Mouse (Mus musculus): ENCODE data around the gene Spred1. TPM values are rescaled to one million over a fixed set of nuclear protein-coding genes. Genes with fewer than 3 reads are reported as not detected.

The Spred1 gene
- polyA plus RNA-seq, 1 experiment from 2014 or later, result 9.2 TPM

- Histone ChIP-seq H3K9me3 (no peaks in the 10 kb centered on the region), H3K27ac (no peak overlapping the region), H3K36me3 (no peaks in the 10 kb centered on the region), H3K4me3 (no peak overlapping the region), H3K27me3 (no peaks in the 10 kb centered on the region), H3K9ac (no peak overlapping the region), H3K4me1 (replicated peaks) (peaks cover 17% of the 10 kb centered on the region), H3K4me2 (no peak overlapping the region)
- no peak for ATAC-seq (ENCODE audit: low FRiP score)
- WGBS, result 75% methylated on average over 5 of the region's 5 CpGs
Measured at GRCm38 (mm10) chr2:117203350-117203749, 82.2 kb downstream of the Spred1 start.

GRCm38 (mm10) chr2:117204534-117204933 is 83.4 kb downstream of the Spred1 start:
- Histone ChIP-seq H3K27me3 (no peaks in the 10 kb centered on the region), H3K4me2 (no peak overlapping the region), H3K36me3 (no peaks in the 10 kb centered on the region), H3K4me1 (replicated peaks) (peaks cover 17% of the 10 kb centered on the region), H3K27ac (no peak overlapping the region), H3K4me3 (no peak overlapping the region), H3K9ac (no peak overlapping the region), H3K9me3 (no peaks in the 10 kb centered on the region)
- 67% methylated on average over 3 of the region's 3 CpGs for WGBS
- no peak for ATAC-seq (ENCODE audit: low FRiP score)

GRCm38 (mm10) chr2:117205066-117205465 is 83.9 kb downstream of the Spred1 start:
- Histone ChIP-seq H3K4me2 (no peak overlapping the region), H3K4me3 (no peak overlapping the region), H3K36me3 (no peaks in the 10 kb centered on the region), H3K4me1 (replicated peaks) (peaks cover 14% of the 10 kb centered on the region), H3K27ac (no peak overlapping the region), H3K27me3 (no peaks in the 10 kb centered on the region), H3K9me3 (no peaks in the 10 kb centered on the region), H3K9ac (no peak overlapping the region)
- no peak for ATAC-seq (ENCODE audit: low FRiP score)
- WGBS, result 67% methylated on average over 6 of the region's 6 CpGs

- peak overlapping the region; percentile 35 for H3K4me2 ChIP-seq
- H3K9ac ChIP-seq, result no peak overlapping the region
- H3K27me3 ChIP-seq, result no peaks in the 10 kb centered on the region
- WGBS, result 6% methylated on average over 6 of the region's 6 CpGs
- H3K36me3 ChIP-seq, result no peaks in the 10 kb centered on the region
- peaks cover 11% of the 10 kb centered on the region; the same call in 1 of the 2 replicates for H3K4me1 ChIP-seq (replicated peaks)
- H3K27ac ChIP-seq, result no peak overlapping the region
- peak; percentile 94 for ATAC-seq (ENCODE audit: low FRiP score)
- no peak overlapping the region for H3K4me3 ChIP-seq
- H3K9me3 ChIP-seq, result no peaks in the 10 kb centered on the region
Measured at GRCm38 (mm10) chr2:117210416-117211085, 89.4 kb downstream of the Spred1 start.

GRCm38 (mm10) chr2:117216152-117216551 is 95.0 kb downstream of the Spred1 start:
- no peak for ATAC-seq (ENCODE audit: low FRiP score)
- no peak overlapping the region for H3K4me3 ChIP-seq
- H3K9ac ChIP-seq, result no peak overlapping the region
- no peaks in the 10 kb centered on the region for H3K36me3 ChIP-seq
- H3K27ac ChIP-seq, result no peak overlapping the region
- no peaks in the 10 kb centered on the region for H3K9me3 ChIP-seq
- H3K4me1 ChIP-seq (replicated peaks), result peaks cover 7% of the 10 kb centered on the region
- H3K4me2 ChIP-seq, result no peak overlapping the region
- 69% methylated on average over 2 of the region's 2 CpGs for WGBS
- no peaks in the 10 kb centered on the region for H3K27me3 ChIP-seq

- H3K36me3 ChIP-seq, result no peaks in the 10 kb centered on the region
- H3K9ac ChIP-seq, result no peak overlapping the region
- no peaks in the 10 kb centered on the region for H3K9me3 ChIP-seq
- H3K27ac ChIP-seq, result no peak overlapping the region
- no peak for ATAC-seq (ENCODE audit: low FRiP score)
- no peak overlapping the region for H3K4me3 ChIP-seq
- peaks cover 7% of the 10 kb centered on the region for H3K4me1 ChIP-seq (replicated peaks)
- H3K27me3 ChIP-seq, result no peaks in the 10 kb centered on the region
- whole genome bisulfite sequencing, result 2% methylated on average over 12 of the region's 15 CpGs
- H3K4me2 ChIP-seq, result peak overlapping the region; percentile 35; the same call in 1 of the 2 replicates
Measured at GRCm38 (mm10) chr2:117217695-117218216, 96.6 kb downstream of the Spred1 start.

- Histone ChIP-seq H3K27me3 (no peaks in the 10 kb centered on the region), H3K36me3 (no peaks in the 10 kb centered on the region), H3K4me3 (no peak overlapping the region), H3K9ac (no peak overlapping the region), H3K4me2 (no peak overlapping the region), H3K9me3 (no peaks in the 10 kb centered on the region), H3K4me1 (replicated peaks) (peaks cover 7% of the 10 kb centered on the region), H3K27ac (no peak overlapping the region)
- 97% methylated on average over 4 of the region's 4 CpGs for WGBS
- no peak for ATAC-seq (ENCODE audit: low FRiP score)
Measured at GRCm38 (mm10) chr2:117219536-117219935, 98.4 kb downstream of the Spred1 start.

- Histone ChIP-seq H3K4me2 (no peak overlapping the region), H3K27me3 (no peaks in the 10 kb centered on the region), H3K4me3 (no peak overlapping the region), H3K27ac (no peak overlapping the region), H3K9ac (no peak overlapping the region), H3K36me3 (no peaks in the 10 kb centered on the region), H3K4me1 (replicated peaks) (peaks cover 5% of the 10 kb centered on the region), H3K9me3 (no peaks in the 10 kb centered on the region)
- no peak for ATAC-seq (ENCODE audit: low FRiP score)
- WGBS, result 89% methylated on average over 9 of the region's 9 CpGs
Measured at GRCm38 (mm10) chr2:117222651-117223050, 101.5 kb downstream of the Spred1 start.

- peak; percentile 59; the same call in 1 of the 2 replicates for ATAC-seq (ENCODE audit: low FRiP score)
- H3K4me2 ChIP-seq, result no peak overlapping the region
- H3K27ac ChIP-seq, result no peak overlapping the region; the same call in 1 of the 2 replicates
- WGBS, result 42% methylated on average over 11 of the region's 11 CpGs
- H3K27me3 ChIP-seq, result peaks cover 4% of the 10 kb centered on the region; the same call in 1 of the 2 replicates
- H3K9me3 ChIP-seq, result no peaks in the 10 kb centered on the region
- no peaks in the 10 kb centered on the region for H3K36me3 ChIP-seq
- peaks cover 11% of the 10 kb centered on the region for H3K4me1 ChIP-seq (replicated peaks)
- H3K9ac ChIP-seq, result no peak overlapping the region
- H3K4me3 ChIP-seq, result no peak overlapping the region
Measured at GRCm38 (mm10) chr2:117228601-117229125, 107.5 kb downstream of the Spred1 start.

GRCm38 (mm10) chr2:117230261-117230660 is 109.1 kb downstream of the Spred1 start:
- 79% methylated on average over 7 of the region's 7 CpGs for WGBS

GRCm38 (mm10) chr2:117231257-117231656 is 110.1 kb downstream of the Spred1 start:
- 5% methylated on average over 13 of the region's 13 CpGs for WGBS
- H3K27me3 ChIP-seq, result peaks cover 7% of the 10 kb centered on the region; the same call in 1 of the 2 replicates
- no peak overlapping the region for H3K9ac ChIP-seq

More at GRCm38 (mm10) chr2:117230261-117230660, 109.1 kb downstream of the Spred1 start:
- Histone ChIP-seq H3K4me1 (replicated peaks) (peaks cover 11% of the 10 kb centered on the region), H3K27me3 (peaks cover 7% of the 10 kb centered on the region; the same call in 1 of the 2 replicates), H3K9me3 (no peaks in the 10 kb centered on the region), H3K4me2 (no peak overlapping the region), H3K27ac (no peak overlapping the region), H3K36me3 (no peaks in the 10 kb centered on the region), H3K9ac (no peak overlapping the region), H3K4me3 (no peak overlapping the region)
- ATAC-seq (ENCODE audit: low FRiP score), result no peak

More at GRCm38 (mm10) chr2:117231257-117231656, 110.1 kb downstream of the Spred1 start:
- no peak overlapping the region for H3K27ac ChIP-seq
- H3K4me3 ChIP-seq, result no peak overlapping the region
- H3K36me3 ChIP-seq, result no peaks in the 10 kb centered on the region
- peaks cover 11% of the 10 kb centered on the region for H3K4me1 ChIP-seq (replicated peaks)
- peak; percentile 85 for ATAC-seq (ENCODE audit: low FRiP score)
- 0 out of 2 replicates have a peak overlapping the region, but pooled peaks have one; percentile 4 for H3K4me2 ChIP-seq
- no peaks in the 10 kb centered on the region for H3K9me3 ChIP-seq
